Mouse (Mus musculus) forebrain, embryonic 15.5 days (tissue): ENCODE measurements around the gene C1ql1. TPM values are rescaled to one million over a fixed set of nuclear protein-coding genes. Genes with fewer than 3 reads are reported as not detected.

Experiments used
- ATAC-seq: fragments of 200-750 bp; cut with Nextera tagmentation; replicated peaks from 2 replicates; pipeline ENCODE4 v1.8.0; 2017; ENCODE audit warnings: mild to moderate bottlenecking, moderate TSS enrichment, moderate library complexity
- H3K27ac ChIP-seq: fragments of 300-500 bp; sonication (generic); replicated peaks from 2 replicates; pipeline ENCODE4 v1.5.1; 2015; ENCODE audit warnings: mild to moderate bottlenecking, inconsistent platforms
- H3K27me3 ChIP-seq: fragments of 300-500 bp; sonication (generic); 2 replicates; pipeline ENCODE4 v1.6.1; 2015; ENCODE audit warnings: inconsistent platforms
- H3K36me3 ChIP-seq: fragments of 300-500 bp; sonication (generic); 2 replicates; pipeline ENCODE4 v1.6.1; 2015; ENCODE audit warnings: mild to moderate bottlenecking, inconsistent platforms
- H3K4me1 ChIP-seq: fragments of 300-500 bp; sonication (generic); 2 replicates; pipeline ENCODE4 v1.6.1; 2015; ENCODE audit warnings: inconsistent platforms
- H3K4me2 ChIP-seq: fragments of 300-500 bp; sonication (generic); replicated peaks from 2 replicates; pipeline ENCODE4 v1.6.1; 2015; ENCODE audit warnings: mild to moderate bottlenecking, inconsistent platforms
- H3K4me3 ChIP-seq: fragments of 300-500 bp; sonication (generic); 2 replicates; pipeline ENCODE4 v1.5.1; 2015; ENCODE audit warnings: mild to moderate bottlenecking, inconsistent platforms
- H3K9ac ChIP-seq: fragments of 300-500 bp; sonication (generic); replicated peaks from 2 replicates; pipeline ENCODE4 v1.6.1; 2015; ENCODE audit warnings: mild to moderate bottlenecking, inconsistent platforms
- H3K9me3 ChIP-seq: fragments of 300-500 bp; sonication (generic); 2 replicates; pipeline ENCODE4 v1.6.1; 2016; ENCODE audit warnings: inconsistent platforms
- WGBS: fragments of 180-500 bp; shearing (Covaris S2); methylation state at CpG from one replicate; pipeline ENCODE4 v1.1.7; 2015; ENCODE audit warnings: mixed read lengths; 5-methylcytosine and 5-hydroxymethylcytosine counted together
- polyA plus RNA-seq: library from polyadenylated mRNA; unstranded; fragments of >200 nt; fragmentation: Nextera tagmentation; extraction: Ambion mirVana; gene quantifications from 2 replicates; pipeline ENCODE4 v1.2.1, GENCODE M21; 2015

The C1ql1 gene
- polyA plus RNA-seq, 1 experiment from 2014 or later = 1.9 TPM

GRCm38 (mm10) chr11:102925351-102925717 lies 21.2 kb downstream of the C1ql1 start:
- no peaks in the 10 kb centered on the region for H3K9me3 ChIP-seq
- ATAC-seq = peak; percentile 58; the same call in 1 of the 2 replicates
- H3K4me1 ChIP-seq = peaks cover 28% of the 10 kb centered on the region
- peak overlapping the region; percentile 87 for H3K4me2 ChIP-seq
- H3K27ac ChIP-seq = peak overlapping the region; percentile 89
- H3K9ac ChIP-seq = peak overlapping the region; percentile 58
- H3K27me3 ChIP-seq = no peaks in the 10 kb centered on the region
- H3K36me3 ChIP-seq = no peaks in the 10 kb centered on the region
- 2% methylated on average over 10 of the region's 10 CpGs for WGBS
- peak overlapping the region; percentile 81 for H3K4me3 ChIP-seq

- Histone ChIP-seq H3K36me3 (no peaks in the 10 kb centered on the region), H3K4me3 (peak within 1 kb of the TSS; percentile 81), H3K4me1 (peaks cover 28% of the 10 kb centered on the region), H3K4me2 (peak within 1 kb of the TSS; percentile 87), H3K9me3 (no peaks in the 10 kb centered on the region), H3K27me3 (no peaks in the 10 kb centered on the region), H3K27ac (peak within 1 kb of the TSS; percentile 89), H3K9ac (peak within 1 kb of the TSS; percentile 58)
- ATAC-seq = peak; percentile 93
- under 1% methylated on average over 62 of the region's 62 CpGs for WGBS
These were observed 21.7 kb downstream of the C1ql1 start, which contains the start of gene Kif18b for GRCm38 (mm10) chr11:102924557-102925350. Gene Kif18b, minus strand, starts transcription at chr11:102925124.

- no peak for ATAC-seq
- no peaks in the 10 kb centered on the region for H3K9me3 ChIP-seq
- no peak overlapping the region for H3K4me3 ChIP-seq
- H3K36me3 ChIP-seq = no peaks in the 10 kb centered on the region
- peaks cover 28% of the 10 kb centered on the region for H3K4me1 ChIP-seq
- no peak overlapping the region for H3K4me2 ChIP-seq
- 76% methylated on average over 6 of the region's 6 CpGs for WGBS
- no peaks in the 10 kb centered on the region for H3K27me3 ChIP-seq
- H3K27ac ChIP-seq = no peak overlapping the region
- no peak overlapping the region for H3K9ac ChIP-seq
These were observed 25.0 kb downstream of the C1ql1 start for GRCm38 (mm10) chr11:102921491-102921890.

GRCm38 (mm10) chr11:102918077-102918476 lies 28.4 kb downstream of the C1ql1 start:
- Histone ChIP-seq H3K4me2 (no peak overlapping the region), H3K36me3 (peaks cover 5% of the 10 kb centered on the region; the same call in 1 of the 2 replicates), H3K27ac (no peak overlapping the region), H3K27me3 (no peaks in the 10 kb centered on the region), H3K9me3 (no peaks in the 10 kb centered on the region), H3K9ac (no peak overlapping the region), H3K4me3 (no peak overlapping the region), H3K4me1 (peaks cover 9% of the 10 kb centered on the region; the same call in 1 of the 2 replicates)
- WGBS = 89% methylated on average over 4 of the region's 4 CpGs
- no peak for ATAC-seq

DNA sequence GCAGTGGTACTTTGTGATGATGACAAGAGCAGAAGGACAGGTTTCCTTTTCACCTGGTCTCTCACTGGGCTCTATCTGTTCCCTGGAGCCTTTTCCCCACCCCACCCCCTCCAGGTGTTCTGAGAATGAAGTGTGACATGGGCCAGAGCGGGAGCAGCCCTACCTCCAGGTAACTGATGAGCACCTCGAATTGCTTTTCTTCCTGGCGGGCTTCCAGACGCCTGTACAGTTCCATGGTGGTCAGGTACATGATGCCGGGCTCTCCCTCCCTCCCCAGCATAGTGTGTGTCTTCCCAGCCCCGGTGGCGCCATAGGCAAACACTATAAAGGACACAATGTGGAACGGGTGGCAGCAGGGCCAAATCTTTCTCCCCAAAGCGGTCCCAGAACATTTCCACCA lies 31.1 kb downstream of the C1ql1 start:
- ATAC-seq = no peak
- peaks cover 5% of the 10 kb centered on the region; the same call in 1 of the 2 replicates for H3K36me3 ChIP-seq
- 95% methylated on average over 9 of the region's 9 CpGs for WGBS
- no peaks in the 10 kb centered on the region for H3K27me3 ChIP-seq
- H3K9ac ChIP-seq = no peak overlapping the region
- H3K27ac ChIP-seq = no peak overlapping the region
- H3K4me1 ChIP-seq = no peaks in the 10 kb centered on the region
- H3K4me2 ChIP-seq = no peak overlapping the region
- H3K4me3 ChIP-seq = no peak overlapping the region
- H3K9me3 ChIP-seq = no peaks in the 10 kb centered on the region

GRCm38 (mm10) chr11:102911376-102911775 lies 35.1 kb downstream of the C1ql1 start:
- no peaks in the 10 kb centered on the region for H3K4me1 ChIP-seq
- H3K36me3 ChIP-seq = peaks cover 9% of the 10 kb centered on the region
- H3K9me3 ChIP-seq = no peaks in the 10 kb centered on the region
- ATAC-seq = no peak
- WGBS = 64% methylated on average over 7 of the region's 7 CpGs
- no peak overlapping the region for H3K4me2 ChIP-seq
- H3K4me3 ChIP-seq = no peak overlapping the region
- no peak overlapping the region for H3K27ac ChIP-seq
- H3K9ac ChIP-seq = no peak overlapping the region
- no peaks in the 10 kb centered on the region for H3K27me3 ChIP-seq

GRCm38 (mm10) chr11:102903654-102904053 lies 42.8 kb downstream of the C1ql1 start:
- H3K9me3 ChIP-seq = no peaks in the 10 kb centered on the region
- no peak overlapping the region for H3K4me2 ChIP-seq
- H3K4me1 ChIP-seq = no peaks in the 10 kb centered on the region
- no peaks in the 10 kb centered on the region for H3K27me3 ChIP-seq
- no peak for ATAC-seq
- 82% methylated on average over 7 of the region's 7 CpGs for WGBS
- H3K27ac ChIP-seq = no peak overlapping the region
- peaks cover 3% of the 10 kb centered on the region; the same call in 1 of the 2 replicates for H3K36me3 ChIP-seq
- H3K4me3 ChIP-seq = no peak overlapping the region
- H3K9ac ChIP-seq = no peak overlapping the region

- Histone ChIP-seq H3K27me3 (no peaks in the 10 kb centered on the region), H3K4me3 (no peak overlapping the region), H3K27ac (no peak overlapping the region), H3K9ac (no peak overlapping the region), H3K36me3 (no peaks in the 10 kb centered on the region; the same call in 1 of the 2 replicates), H3K4me1 (peaks cover 6% of the 10 kb centered on the region; the same call in 1 of the 2 replicates), H3K4me2 (no peak overlapping the region), H3K9me3 (no peaks in the 10 kb centered on the region)
- 77% methylated on average over 5 of the region's 5 CpGs for WGBS
- no peak for ATAC-seq
These were observed 44.4 kb downstream of the C1ql1 start for GRCm38 (mm10) chr11:102902107-102902506.

DNA sequence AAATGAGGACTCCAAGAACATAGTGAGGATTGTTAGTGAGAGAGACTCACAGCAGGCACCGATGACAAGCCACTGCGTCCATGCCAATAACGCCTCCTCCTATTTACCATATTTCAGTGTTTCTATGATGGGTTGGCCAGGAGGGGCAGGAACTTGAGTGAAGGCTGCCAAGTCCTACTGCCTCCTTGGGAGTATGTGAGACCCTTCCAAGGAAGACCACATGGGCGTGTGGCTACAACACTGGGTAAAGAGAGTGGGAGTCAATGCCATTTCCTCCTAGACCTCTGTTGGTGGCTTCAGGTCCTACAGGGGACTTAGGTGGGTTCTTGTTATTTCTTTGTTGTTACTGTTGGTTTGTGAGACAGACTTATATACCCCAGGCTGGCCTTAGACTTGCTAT lies 45.3 kb downstream of the C1ql1 start:
- WGBS = 56% methylated on average over 4 of the region's 4 CpGs
- no peak overlapping the region for H3K4me3 ChIP-seq
- H3K27me3 ChIP-seq = no peaks in the 10 kb centered on the region
- peaks cover 6% of the 10 kb centered on the region; the same call in 1 of the 2 replicates for H3K4me1 ChIP-seq
- H3K4me2 ChIP-seq = no peak overlapping the region
- no peaks in the 10 kb centered on the region for H3K9me3 ChIP-seq
- no peak overlapping the region for H3K9ac ChIP-seq
- ATAC-seq = no peak
- no peak overlapping the region for H3K27ac ChIP-seq
- no peaks in the 10 kb centered on the region for H3K36me3 ChIP-seq

DNA sequence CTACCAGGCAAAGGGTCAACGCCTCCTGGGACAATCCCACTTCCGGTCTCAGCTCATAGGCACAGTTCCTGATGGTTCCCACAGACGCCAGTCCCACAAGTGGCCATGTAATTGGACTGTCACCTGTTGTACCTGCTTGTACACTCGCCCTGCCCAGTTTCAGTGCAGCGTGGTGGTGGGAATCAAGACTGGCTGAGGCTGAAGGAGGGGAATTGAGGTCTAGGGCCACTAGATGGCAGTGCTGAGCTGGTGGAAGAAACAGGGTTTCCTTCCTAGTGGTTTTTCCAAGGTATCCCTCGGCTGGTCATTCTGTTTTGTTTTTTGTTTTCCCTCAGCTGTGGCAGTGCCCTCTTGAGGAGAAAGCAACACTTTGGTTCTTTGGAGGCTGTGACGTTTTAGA lies 45.7 kb downstream of the C1ql1 start, which contains the start of gene Gfap:
Gene Gfap, minus strand, starts transcription at position 150 of the 400 bp plus-strand sequence.
- Histone ChIP-seq H3K27ac (no peak within 1 kb of the TSS), H3K9me3 (no peaks in the 10 kb centered on the region), H3K4me2 (no peak within 1 kb of the TSS), H3K36me3 (no peaks in the 10 kb centered on the region), H3K4me1 (peaks cover 6% of the 10 kb centered on the region; the same call in 1 of the 2 replicates), H3K4me3 (no peak within 1 kb of the TSS), H3K9ac (no peak within 1 kb of the TSS), H3K27me3 (no peaks in the 10 kb centered on the region)
- 15% methylated on average over 7 of the region's 7 CpGs for WGBS
- ATAC-seq = 0 out of 2 replicates have a peak, but pooled peaks have one; percentile 36

DNA sequence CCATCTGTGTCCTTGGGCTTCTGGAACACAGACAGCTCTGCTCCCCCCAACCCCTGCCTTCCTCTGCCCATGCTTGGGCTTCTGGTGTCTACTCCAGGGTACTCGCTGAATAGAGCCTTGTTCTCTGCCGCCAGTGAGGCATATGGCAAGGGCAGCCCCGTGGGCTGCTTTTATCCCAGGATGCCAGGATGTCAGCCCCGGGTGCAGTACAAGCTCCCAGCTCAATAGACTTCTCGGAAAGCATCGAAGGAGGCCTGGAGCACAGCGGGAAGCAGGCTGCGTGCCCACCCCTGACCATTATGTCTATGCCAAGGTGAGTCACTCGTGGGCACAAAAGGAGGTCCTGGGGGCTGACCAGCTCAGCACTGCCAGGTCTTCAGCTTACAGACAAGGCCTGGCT lies 48.1 kb downstream of the C1ql1 start:
- peak; percentile 79 for ATAC-seq
- Histone ChIP-seq H3K4me1 (peaks cover 7% of the 10 kb centered on the region), H3K9me3 (no peaks in the 10 kb centered on the region), H3K9ac (no peak overlapping the region), H3K27me3 (peaks cover 10% of the 10 kb centered on the region), H3K36me3 (no peaks in the 10 kb centered on the region), H3K4me3 (no peak overlapping the region), H3K4me2 (no peak overlapping the region), H3K27ac (peak overlapping the region; percentile 65)
- 44% methylated on average over 9 of the region's 9 CpGs for WGBS

DNA sequence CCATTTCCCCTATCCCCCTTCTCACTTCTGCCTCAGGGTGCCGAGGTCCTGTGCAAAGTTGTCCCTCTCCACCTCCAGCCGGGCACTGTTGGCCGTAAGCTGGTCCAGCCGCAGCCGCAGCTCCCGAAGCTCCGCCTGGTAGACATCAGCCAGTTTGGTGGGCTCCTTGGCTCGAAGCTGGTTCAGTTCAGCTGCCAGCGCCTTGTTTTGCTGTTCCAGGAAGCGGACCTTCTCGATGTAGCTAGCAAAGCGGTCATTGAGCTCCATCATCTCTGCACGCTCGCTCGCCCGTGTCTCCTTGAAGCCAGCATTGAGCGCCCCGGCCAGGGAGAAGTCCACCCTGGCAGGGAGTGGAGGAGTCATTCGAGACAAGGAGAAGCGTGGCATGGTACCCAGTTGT lies 49.8 kb downstream of the C1ql1 start:
- no peaks in the 10 kb centered on the region for H3K9me3 ChIP-seq
- ATAC-seq = no peak
- H3K9ac ChIP-seq = no peak overlapping the region
- peaks cover 13% of the 10 kb centered on the region for H3K4me1 ChIP-seq
- peaks cover 16% of the 10 kb centered on the region for H3K27me3 ChIP-seq
- no peak overlapping the region for H3K27ac ChIP-seq
- no peak overlapping the region for H3K4me2 ChIP-seq
- H3K4me3 ChIP-seq = no peak overlapping the region
- no peaks in the 10 kb centered on the region for H3K36me3 ChIP-seq
- 79% methylated on average over 20 of the region's 20 CpGs for whole genome bisulfite sequencing
